Mouse (Mus musculus): ENCODE measurements around the gene Scrn1. TPM values are rescaled to one million over a fixed set of nuclear protein-coding genes. Genes with fewer than 3 reads are reported as not detected.

Scrn1 gene
- polyA plus RNA-seq, 1 experiment = 25.5 TPM

- TF ChIP-seq SRF (IDR thresholded peaks at IDR 0.05; ENCODE audit: control insufficient read depth, insufficient read length, low read depth) = no peak
- no peaks in the 10 kb centered on the region for H3K79me2 ChIP-seq (ENCODE audit: control insufficient read depth, insufficient read depth)
- no peak overlapping the region for H3K4me3 ChIP-seq
- no peaks in the 10 kb centered on the region for H3K27me3 ChIP-seq (ENCODE audit: control insufficient read depth, insufficient read depth, insufficient read length)
- H3ac ChIP-seq (ENCODE audit: control insufficient read depth, insufficient read length) = no peak overlapping the region
- H3K4me2 ChIP-seq (ENCODE audit: low read depth) = no peak overlapping the region
- H3K36me3 ChIP-seq (ENCODE audit: control insufficient read depth, insufficient read depth) = peaks cover 6% of the 10 kb centered on the region
Measured at GRCm38 (mm10) chr6:54512256-54512655, 54.0 kb downstream of the Scrn1 start.

GRCm38 (mm10) chr6:54509264-54509663 is 57.0 kb downstream of the Scrn1 start:
- Histone ChIP-seq H3ac (ENCODE audit: control insufficient read depth, insufficient read length) (no peak overlapping the region), H3K79me2 (ENCODE audit: control insufficient read depth, insufficient read depth) (no peaks in the 10 kb centered on the region), H3K36me3 (ENCODE audit: control insufficient read depth, insufficient read depth) (peaks cover 6% of the 10 kb centered on the region), H3K4me2 (ENCODE audit: low read depth) (no peak overlapping the region), H3K27me3 (ENCODE audit: control insufficient read depth, insufficient read depth, insufficient read length) (no peaks in the 10 kb centered on the region), H3K4me3 (no peak overlapping the region)
- TF ChIP-seq POLR2AphosphoS2 (IDR thresholded peaks at IDR 0.05; ENCODE audit: insufficient read length, low read depth) (no peak), USF1 (IDR thresholded peaks at IDR 0.05; ENCODE audit: low read depth) (no peak), E2F4 (IDR thresholded peaks at IDR 0.05; ENCODE audit: insufficient read depth) (no peak), TCF3 (IDR thresholded peaks at IDR 0.05; ENCODE audit: insufficient read length, low read depth) (no peak), REST (IDR thresholded peaks at IDR 0.05; ENCODE audit: insufficient read depth, insufficient read length) (no peak)

- Histone ChIP-seq H3K79me2 (ENCODE audit: control insufficient read depth, insufficient read depth) (no peaks in the 10 kb centered on the region), H3K36me3 (ENCODE audit: control insufficient read depth, insufficient read depth) (no peaks in the 10 kb centered on the region), H3K4me2 (ENCODE audit: low read depth) (no peak overlapping the region), H3K4me3 (no peak overlapping the region), H3ac (ENCODE audit: control insufficient read depth, insufficient read length) (no peak overlapping the region), H3K27me3 (ENCODE audit: control insufficient read depth, insufficient read depth, insufficient read length) (no peaks in the 10 kb centered on the region)
- TF ChIP-seq E2F4 (IDR thresholded peaks at IDR 0.05; ENCODE audit: insufficient read depth) (no peak), MAX (IDR thresholded peaks at IDR 0.05; ENCODE audit: low read depth) (no peak), USF1 (IDR thresholded peaks at IDR 0.05; ENCODE audit: low read depth) (no peak), CEBPB (IDR thresholded peaks at IDR 0.05; ENCODE audit: insufficient read depth, poor library complexity, severe bottlenecking) (no peak)
Measured at GRCm38 (mm10) chr6:54508256-54508793, 58.0 kb downstream of the Scrn1 start.

DNA sequence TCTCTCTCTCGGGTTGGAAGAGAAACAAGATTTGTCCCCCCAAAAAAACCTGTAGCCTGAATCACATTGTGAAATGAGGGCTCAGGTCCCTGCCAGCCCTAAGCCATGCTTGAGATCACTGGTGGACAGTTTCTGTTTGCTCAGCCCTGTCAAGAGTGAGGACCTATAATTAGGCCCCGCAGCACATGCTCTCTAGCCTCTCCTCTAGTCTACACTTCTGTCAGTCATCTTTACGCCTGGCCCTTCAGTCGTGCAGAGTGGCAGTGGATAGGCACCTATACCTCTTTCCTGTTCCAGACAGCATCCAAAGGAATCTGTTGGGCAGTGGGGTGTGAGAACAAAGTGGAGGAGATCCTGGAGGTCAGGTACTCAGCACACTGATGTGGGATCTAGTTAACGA is 58.5 kb downstream of the Scrn1 start:
- H3K27me3 ChIP-seq (ENCODE audit: control insufficient read depth, insufficient read depth, insufficient read length) = no peaks in the 10 kb centered on the region
- no peaks in the 10 kb centered on the region for H3K36me3 ChIP-seq (ENCODE audit: control insufficient read depth, insufficient read depth)
- TF ChIP-seq POLR2AphosphoS2 (IDR thresholded peaks at IDR 0.05; ENCODE audit: insufficient read length, low read depth) = no peak
- TF ChIP-seq POLR2A (IDR thresholded peaks at IDR 0.05; ENCODE audit: insufficient read length, low read depth) = no peak
- no peak for TF ChIP-seq REST (IDR thresholded peaks at IDR 0.05; ENCODE audit: insufficient read depth, insufficient read length)
- no peak for TF ChIP-seq TCF3 (IDR thresholded peaks at IDR 0.05; ENCODE audit: insufficient read length, low read depth)
- TF ChIP-seq E2F4 (IDR thresholded peaks at IDR 0.05; ENCODE audit: insufficient read depth) = no peak
- no peak for TF ChIP-seq CEBPB (IDR thresholded peaks at IDR 0.05; ENCODE audit: insufficient read depth, poor library complexity, severe bottlenecking)
- no peak for TF ChIP-seq MAX (IDR thresholded peaks at IDR 0.05; ENCODE audit: low read depth)
- no peak for TF ChIP-seq MYOD1 (IDR thresholded peaks at IDR 0.05; ENCODE audit: control insufficient read depth in 1 of 3, insufficient read length in 2 of 3, low read depth in 2 of 3)
- TF ChIP-seq SRF (IDR thresholded peaks at IDR 0.05; ENCODE audit: control insufficient read depth, insufficient read length, low read depth) = no peak
- no peak for TF ChIP-seq TCF12 (IDR thresholded peaks at IDR 0.05; ENCODE audit: insufficient read depth, poor library complexity, severe bottlenecking)
- no peak for TF ChIP-seq USF1 (IDR thresholded peaks at IDR 0.05; ENCODE audit: low read depth)
- no peak for TF ChIP-seq MYOG (IDR thresholded peaks at IDR 0.05; ENCODE audit: control insufficient read depth in 1 of 3, insufficient read depth in 1 of 3, insufficient read length in 2 of 3, low read depth in 2 of 3)
- no peaks in the 10 kb centered on the region for H3K79me2 ChIP-seq (ENCODE audit: control insufficient read depth, insufficient read depth)
- H3ac ChIP-seq (ENCODE audit: control insufficient read depth, insufficient read length) = no peak overlapping the region
- H3K4me3 ChIP-seq = no peak overlapping the region
- no peak overlapping the region for H3K4me2 ChIP-seq (ENCODE audit: low read depth)

- no peaks in the 10 kb centered on the region for H3K79me2 ChIP-seq (ENCODE audit: control insufficient read depth, insufficient read depth)
- no peak overlapping the region for H3K4me2 ChIP-seq (ENCODE audit: low read depth)
- no peaks in the 10 kb centered on the region for H3K27me3 ChIP-seq (ENCODE audit: control insufficient read depth, insufficient read depth, insufficient read length)
- no peak for TF ChIP-seq TCF12 (IDR thresholded peaks at IDR 0.05; ENCODE audit: insufficient read depth, poor library complexity, severe bottlenecking)
- no peak for TF ChIP-seq SRF (IDR thresholded peaks at IDR 0.05; ENCODE audit: control insufficient read depth, insufficient read length, low read depth)
- no peak for TF ChIP-seq USF1 (IDR thresholded peaks at IDR 0.05; ENCODE audit: low read depth)
- H3K36me3 ChIP-seq (ENCODE audit: control insufficient read depth, insufficient read depth) = no peaks in the 10 kb centered on the region
- no peak overlapping the region for H3K4me3 ChIP-seq
- H3ac ChIP-seq (ENCODE audit: control insufficient read depth, insufficient read length) = no peak overlapping the region
Measured at GRCm38 (mm10) chr6:54507002-54507401, 59.3 kb downstream of the Scrn1 start.

DNA sequence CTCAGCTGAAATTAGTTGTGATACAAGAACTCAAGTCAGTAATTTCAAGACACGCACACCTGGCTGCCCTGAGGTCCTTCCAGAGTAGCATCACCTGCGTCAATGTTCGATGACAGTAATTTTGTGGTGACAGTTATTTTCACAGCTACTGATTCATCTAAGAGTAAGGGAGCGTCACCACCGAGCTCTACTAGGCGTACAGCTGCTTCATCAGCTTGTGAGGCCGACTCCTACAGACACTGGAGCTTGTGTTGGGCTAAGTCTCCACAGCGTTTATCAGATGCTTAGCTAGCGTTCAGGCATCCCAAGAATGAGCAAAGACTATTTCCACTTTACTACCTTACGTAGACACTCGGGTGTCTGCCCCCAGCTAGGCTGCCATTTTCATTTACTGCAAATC is 60.0 kb downstream of the Scrn1 start:
- Histone ChIP-seq H3ac (ENCODE audit: control insufficient read depth, insufficient read length) (no peak overlapping the region), H3K4me2 (ENCODE audit: low read depth) (no peak overlapping the region), H3K4me3 (no peak overlapping the region), H3K36me3 (ENCODE audit: control insufficient read depth, insufficient read depth) (no peaks in the 10 kb centered on the region), H3K79me2 (ENCODE audit: control insufficient read depth, insufficient read depth) (no peaks in the 10 kb centered on the region), H3K27me3 (ENCODE audit: control insufficient read depth, insufficient read depth, insufficient read length) (no peaks in the 10 kb centered on the region)
- no peak for TF ChIP-seq POLR2A (IDR thresholded peaks at IDR 0.05; ENCODE audit: insufficient read length, low read depth)
- TF ChIP-seq SRF (IDR thresholded peaks at IDR 0.05; ENCODE audit: control insufficient read depth, insufficient read length, low read depth) = no peak
- no peak for TF ChIP-seq MAX (IDR thresholded peaks at IDR 0.05; ENCODE audit: low read depth)
- no peak for TF ChIP-seq MYOD1 (IDR thresholded peaks at IDR 0.05; ENCODE audit: control insufficient read depth in 1 of 3, insufficient read length in 2 of 3, low read depth in 2 of 3)
- no peak for TF ChIP-seq REST (IDR thresholded peaks at IDR 0.05; ENCODE audit: insufficient read depth, insufficient read length)
- TF ChIP-seq CEBPB (IDR thresholded peaks at IDR 0.05; ENCODE audit: insufficient read depth, poor library complexity, severe bottlenecking) = no peak
